Mouse (Mus musculus) small intestine, adult 2 months (tissue): ENCODE results near the gene Sult6b2. TPM values are rescaled to one million over a fixed set of nuclear protein-coding genes. Genes with fewer than 3 reads are reported as not detected.

Source experiments
- H3K27ac ChIP-seq: fragments of 200-500 bp; 2 replicates; pipeline ENCODE4 v1.5.1; 2012; ENCODE audit warnings: low read depth, low read length, control low read depth, inconsistent platforms; ENCODE audit not compliant: insufficient read depth
- H3K27me3 ChIP-seq: fragments of 200-500 bp; 2 replicates; pipeline ENCODE4 v1.6.1; 2012; ENCODE audit warnings: mild to moderate bottlenecking, moderate library complexity, low read length, inconsistent platforms; ENCODE audit not compliant: control insufficient read depth, insufficient read depth
- H3K36me3 ChIP-seq: fragments of 200-500 bp; 2 replicates; pipeline ENCODE4 v1.6.1; 2012; ENCODE audit warnings: mild to moderate bottlenecking, low read length, control low read depth, inconsistent platforms; ENCODE audit not compliant: control insufficient read depth, insufficient read depth
- H3K4me1 ChIP-seq: fragments of 200-500 bp; 2 replicates; pipeline ENCODE4 v1.6.1; 2012; ENCODE audit warnings: low read length, inconsistent platforms, mixed read lengths; ENCODE audit not compliant: control insufficient read depth, insufficient read depth, insufficient read length
- H3K4me3 ChIP-seq: fragments of 200-500 bp; 2 replicates; pipeline ENCODE4 v1.5.1; 2012; ENCODE audit warnings: low read depth, mild to moderate bottlenecking, control low read depth, inconsistent platforms, low read length, moderate library complexity
- CTCF ChIP-seq: fragments of 200-500 bp; IDR thresholded peaks from 2 replicates; pipeline ENCODE4 v1.5.1; 2012; ENCODE audit warnings: low read depth, mild to moderate bottlenecking, control low read depth, inconsistent platforms, low read length, moderate library complexity, mixed read lengths; ENCODE audit not compliant: insufficient replicate concordance, insufficient read length; ENCODE audit errors: extremely low read depth
- POLR2A ChIP-seq: fragments of 200-500 bp; IDR thresholded peaks from 2 replicates; pipeline ENCODE4 v1.6.1; 2012; ENCODE audit warnings: low read depth, mild to moderate bottlenecking, control low read depth, inconsistent platforms, low read length, moderate library complexity
- WGBS: fragments of 180-500 bp; shearing (Covaris S2); methylation state at CpG from one replicate; pipeline ENCODE4 v1.1.7; 2018; 5-methylcytosine and 5-hydroxymethylcytosine counted together
- polyA plus RNA-seq: library from polyadenylated mRNA; depleted of rRNA; stranded (reverse); fragments of >200 nt; gene quantifications from 2 replicates; pipeline ENCODE4 v1.2.3, GENCODE M21; 2012

The Sult6b2 gene
- polyA plus RNA-seq, 1 experiment: 0.20 TPM

- 91% methylated on average over 10 of the region's 10 CpGs for WGBS
- Histone ChIP-seq H3K27ac (no peak overlapping the region), H3K4me1 (peaks cover 12% of the 10 kb centered on the region), H3K36me3 (no peaks in the 10 kb centered on the region; the same call in 1 of the 2 replicates), H3K4me3 (no peak overlapping the region), H3K27me3 (no peaks in the 10 kb centered on the region)
- TF ChIP-seq POLR2A (no peak), CTCF (no peak)
Observed at GRCm38 (mm10) chr6:142789736-142790135, 14.6 kb downstream of the Sult6b2 start.

GRCm38 (mm10) chr6:142788042-142788987 lies 16.0 kb downstream of the Sult6b2 start:
- Histone ChIP-seq H3K4me1 (peaks cover 3% of the 10 kb centered on the region), H3K4me3 (no peak overlapping the region), H3K27ac (no peak overlapping the region), H3K27me3 (no peaks in the 10 kb centered on the region), H3K36me3 (no peaks in the 10 kb centered on the region; the same call in 1 of the 2 replicates)
- TF ChIP-seq CTCF: no peak
- no peak for TF ChIP-seq POLR2A
- 62% methylated on average over 18 of the region's 18 CpGs for whole genome bisulfite sequencing

DNA sequence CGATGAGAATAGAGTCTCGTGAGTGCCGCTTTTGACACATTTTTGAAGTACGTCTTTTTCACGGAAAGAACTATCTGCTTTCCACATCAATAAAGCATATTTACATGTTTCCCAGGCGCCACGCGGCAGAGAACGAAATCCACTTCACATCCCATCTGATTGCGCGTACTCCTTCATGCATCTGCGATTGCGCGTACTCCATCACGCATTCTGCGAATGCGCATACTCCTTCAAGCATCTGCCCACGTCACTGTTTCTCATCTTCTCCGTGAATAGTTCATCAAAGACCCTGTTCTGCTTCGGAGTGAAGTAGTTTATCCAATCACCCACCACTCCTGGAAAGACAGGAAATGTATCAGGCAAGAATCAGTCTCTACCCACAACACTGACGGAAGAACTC lies 18.2 kb downstream of the Sult6b2 start:
- Histone ChIP-seq H3K4me3 (no peak overlapping the region), H3K27me3 (no peaks in the 10 kb centered on the region), H3K4me1 (no peaks in the 10 kb centered on the region), H3K27ac (no peak overlapping the region), H3K36me3 (no peaks in the 10 kb centered on the region; the same call in 1 of the 2 replicates)
- TF ChIP-seq CTCF: no peak
- no peak for TF ChIP-seq POLR2A
- 86% methylated on average over 21 of the region's 21 CpGs for WGBS

- H3K36me3 ChIP-seq: no peaks in the 10 kb centered on the region; the same call in 1 of the 2 replicates
- no peak for TF ChIP-seq CTCF
- TF ChIP-seq POLR2A: no peak
- WGBS: 19% methylated on average over 4 of the region's 4 CpGs
- H3K27ac ChIP-seq: no peak overlapping the region
- no peak overlapping the region for H3K4me3 ChIP-seq
- no peaks in the 10 kb centered on the region for H3K27me3 ChIP-seq
- H3K4me1 ChIP-seq: no peaks in the 10 kb centered on the region
Observed at GRCm38 (mm10) chr6:142785343-142785742, 19.0 kb downstream of the Sult6b2 start.

DNA sequence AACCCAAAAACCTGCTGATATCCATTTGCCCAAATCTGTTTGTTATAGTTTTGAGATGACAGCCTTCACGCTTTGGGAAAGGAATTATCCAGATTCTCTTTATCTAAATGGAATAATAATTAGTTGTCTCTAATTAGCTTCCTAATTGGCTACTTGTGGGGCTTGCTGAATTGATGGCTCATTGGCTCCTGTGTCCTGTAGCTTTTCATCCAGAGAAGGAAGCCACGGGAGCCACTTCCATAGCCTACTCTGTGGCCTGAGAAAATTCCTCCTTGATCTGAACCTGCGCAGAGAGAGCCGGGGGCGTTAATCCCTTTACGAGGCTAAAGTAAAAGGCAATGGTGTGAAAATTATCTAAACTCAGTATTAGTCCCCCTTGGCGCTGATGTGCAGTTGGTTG lies 23.0 kb downstream of the Sult6b2 start:
- Histone ChIP-seq H3K4me1 (no peaks in the 10 kb centered on the region), H3K27me3 (no peaks in the 10 kb centered on the region), H3K4me3 (no peak overlapping the region), H3K27ac (no peak overlapping the region), H3K36me3 (peaks cover 1% of the 10 kb centered on the region; the same call in 1 of the 2 replicates)
- WGBS: 81% methylated on average over 7 of the region's 7 CpGs
- no peak for TF ChIP-seq POLR2A
- no peak for TF ChIP-seq CTCF

DNA sequence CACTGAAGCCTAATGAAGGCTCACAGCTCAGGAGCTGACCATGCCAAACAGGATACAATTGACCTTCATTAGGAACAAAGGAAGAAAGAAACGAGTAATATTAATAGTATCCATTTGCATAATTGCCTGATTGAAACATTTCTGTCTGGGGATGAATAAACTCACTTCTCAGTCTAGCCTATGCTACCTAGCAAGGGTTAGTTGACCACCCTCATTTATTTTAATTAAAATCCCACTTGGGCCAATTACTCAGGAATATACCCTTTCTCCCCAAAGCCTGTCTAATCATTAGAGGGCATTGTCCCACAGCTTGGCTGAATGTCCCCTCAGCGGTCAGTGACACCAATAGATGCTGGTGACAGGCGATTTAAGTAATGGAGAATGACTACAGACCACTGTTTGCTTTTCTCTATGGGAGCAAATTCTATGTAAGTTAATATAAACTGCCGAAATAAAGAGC lies 23.7 kb downstream of the Sult6b2 start:
- Histone ChIP-seq H3K4me3 (no peak overlapping the region), H3K36me3 (peaks cover 4% of the 10 kb centered on the region; the same call in 1 of the 2 replicates), H3K4me1 (no peaks in the 10 kb centered on the region), H3K27me3 (no peaks in the 10 kb centered on the region), H3K27ac (no peak overlapping the region)
- 87% methylated on average over 4 of the region's 4 CpGs for WGBS
- TF ChIP-seq CTCF (no peak), POLR2A (no peak)
